Mouse (Mus musculus) heart, postnatal 0 days (tissue): ENCODE data around the gene Angel1. TPM values are rescaled to one million over a fixed set of nuclear protein-coding genes. Genes with fewer than 3 reads are reported as not detected.

Experiments used
- ATAC-seq: fragments of 200-750 bp; cut with Nextera tagmentation; 2 replicates; pipeline ENCODE4 v1.8.0; 2017; ENCODE audit warnings: low read depth, moderate number of reproducible peaks, moderate library complexity; ENCODE audit not compliant: insufficient read depth
- DNase-seq: peaks from one replicate; pipeline ENCODE4 v3.0.0-alpha.2; 2016; ENCODE audit warnings: low spot score
- H3K27ac ChIP-seq: fragments of 300-500 bp; sonication (generic); 2 replicates; pipeline ENCODE4 v1.5.1; 2014; ENCODE audit warnings: low read depth, mild to moderate bottlenecking
- H3K27me3 ChIP-seq: fragments of 300-500 bp; sonication (generic); 2 replicates; pipeline ENCODE4 v1.6.1; 2014; ENCODE audit warnings: low read length, mixed read lengths; ENCODE audit not compliant: control insufficient read depth, insufficient read depth
- H3K36me3 ChIP-seq: fragments of 300-500 bp; sonication (generic); replicated peaks from 2 replicates; pipeline ENCODE4 v1.6.1; 2014; ENCODE audit warnings: low read length, mixed read lengths; ENCODE audit not compliant: control insufficient read depth, insufficient read depth
- H3K4me1 ChIP-seq: fragments of 300-500 bp; sonication (generic); 2 replicates; pipeline ENCODE4 v1.6.1; 2014; ENCODE audit warnings: antibody characterized with exemption; ENCODE audit not compliant: control insufficient read depth, insufficient read depth
- H3K4me2 ChIP-seq: fragments of 300-500 bp; sonication (generic); 2 replicates; pipeline ENCODE4 v1.6.1; 2014; ENCODE audit warnings: low read depth, mild to moderate bottlenecking, low read length, moderate library complexity
- H3K4me3 ChIP-seq: fragments of 300-500 bp; sonication (generic); 2 replicates; pipeline ENCODE4 v1.5.1; 2014; ENCODE audit warnings: low read depth, low read length
- H3K9ac ChIP-seq: fragments of 300-500 bp; sonication (generic); replicated peaks from 2 replicates; pipeline ENCODE4 v1.6.1; 2014; ENCODE audit warnings: low read depth, low read length, mixed read lengths
- H3K9me3 ChIP-seq: fragments of 300-500 bp; sonication (generic); replicated peaks from 2 replicates; pipeline ENCODE4 v1.6.1; 2016; ENCODE audit warnings: low read length; ENCODE audit not compliant: control insufficient read depth
- CTCF ChIP-seq: IDR thresholded peaks from 2 replicates; pipeline ENCODE4 v1.5.1; 2016; ENCODE audit warnings: antibody characterized with exemption, control low read depth, low read depth
- EP300 ChIP-seq: IDR thresholded peaks from 2 replicates; pipeline ENCODE4 v1.6.1; 2016; ENCODE audit warnings: antibody characterized with exemption, low read depth
- WGBS: fragments of 180-500 bp; shearing (Covaris S2); extraction: QIAGEN DNeasy Blood & Tissue Kit; methylation state at CpG from one replicate; pipeline ENCODE4 v1.1.7; 2014; 5-methylcytosine and 5-hydroxymethylcytosine counted together
- polyA plus RNA-seq: library from polyadenylated mRNA; unstranded; fragments of >200 nt; fragmentation: Nextera tagmentation; extraction: Ambion mirVana; gene quantifications from 2 replicates; pipeline ENCODE4 v1.2.1, GENCODE M21; 2015
- total RNA-seq: library from RNA; depleted of rRNA; stranded (reverse); fragments of >200 nt; gene quantifications from 2 replicates; pipeline ENCODE4 v1.2.3, GENCODE M21; 2014; ENCODE audit warnings: low replicate concordance

Gene Angel1
- total and polyA plus RNA-seq, 2 experiments from 2014 or later, result 2.2 to 4.4 TPM

- Histone ChIP-seq H3K9me3 (no peaks in the 10 kb centered on the region), H3K9ac (no peak overlapping the region), H3K27ac (no peak overlapping the region), H3K4me2 (no peak overlapping the region), H3K4me3 (no peak overlapping the region), H3K27me3 (no peaks in the 10 kb centered on the region), H3K4me1 (no peaks in the 10 kb centered on the region), H3K36me3 (peaks cover 37% of the 10 kb centered on the region)
- 93% methylated on average over 4 of the region's 4 CpGs for WGBS
- DNase-seq (no peak), ATAC-seq (no peak)
- TF ChIP-seq EP300, result no peak
- TF ChIP-seq CTCF, result no peak
These were observed 24.8 kb downstream of the Angel1 start for GRCm38 (mm10) chr12:86701491-86701890.

- ATAC-seq (no peak), DNase-seq (no peak)
- Histone ChIP-seq H3K4me3 (no peak overlapping the region), H3K9me3 (no peaks in the 10 kb centered on the region), H3K4me2 (no peak overlapping the region), H3K27me3 (no peaks in the 10 kb centered on the region), H3K9ac (no peak overlapping the region), H3K4me1 (no peaks in the 10 kb centered on the region), H3K36me3 (peaks cover 37% of the 10 kb centered on the region), H3K27ac (no peak overlapping the region)
- no peak for TF ChIP-seq CTCF
- TF ChIP-seq EP300, result no peak
- 79% methylated on average over 4 of the region's 4 CpGs for WGBS
These were observed 25.3 kb downstream of the Angel1 start for GRCm38 (mm10) chr12:86700927-86701310.

- Histone ChIP-seq H3K4me2 (no peak overlapping the region), H3K9me3 (no peaks in the 10 kb centered on the region), H3K27ac (no peak overlapping the region), H3K9ac (no peak overlapping the region), H3K36me3 (peaks cover 36% of the 10 kb centered on the region), H3K4me3 (no peak overlapping the region), H3K27me3 (no peaks in the 10 kb centered on the region), H3K4me1 (no peaks in the 10 kb centered on the region)
- DNase-seq (no peak), ATAC-seq (no peak)
- TF ChIP-seq EP300, result no peak
- no peak for TF ChIP-seq CTCF
- WGBS, result 43% methylated on average over 19 of the region's 19 CpGs
These were observed 26.0 kb downstream of the Angel1 start for GRCm38 (mm10) chr12:86699965-86700926.

GRCm38 (mm10) chr12:86698537-86698936 lies 27.7 kb downstream of the Angel1 start:
- no peak for DNase-seq
- no peaks in the 10 kb centered on the region for H3K9me3 ChIP-seq
- no peak overlapping the region for H3K4me2 ChIP-seq
- H3K4me1 ChIP-seq, result no peaks in the 10 kb centered on the region
- no peak overlapping the region for H3K9ac ChIP-seq
- TF ChIP-seq EP300 (no peak), CTCF (no peak)
- peaks cover 19% of the 10 kb centered on the region for H3K36me3 ChIP-seq
- H3K27me3 ChIP-seq, result no peaks in the 10 kb centered on the region
- no peak for ATAC-seq
- H3K27ac ChIP-seq, result no peak overlapping the region
- H3K4me3 ChIP-seq, result no peak overlapping the region

GRCm38 (mm10) chr12:86697996-86698395 lies 28.3 kb downstream of the Angel1 start:
- WGBS, result 79% methylated on average over 2 of the region's 2 CpGs
- no peak overlapping the region for H3K27ac ChIP-seq
- H3K4me3 ChIP-seq, result no peak overlapping the region
- H3K9me3 ChIP-seq, result no peaks in the 10 kb centered on the region
- no peak for TF ChIP-seq EP300
- no peak for TF ChIP-seq CTCF
- H3K4me2 ChIP-seq, result no peak overlapping the region
- no peak overlapping the region for H3K9ac ChIP-seq
- peaks cover 14% of the 10 kb centered on the region for H3K36me3 ChIP-seq
- peaks cover under 1% of the 10 kb centered on the region; the same call in 1 of the 2 replicates for H3K4me1 ChIP-seq
- no peak for ATAC-seq
- H3K27me3 ChIP-seq, result no peaks in the 10 kb centered on the region
- no peak for DNase-seq
